ENCODE assay signal across 9 mouse cellular contexts in genomic region chr4:138119740-138120139, GRCm38 (mm10).
DNase-seq lines count a peak whose midpoint lies in the region; ATAC-seq and TF ChIP-seq lines count a peak whose summit lies in the region.
"Had no signal": no experiment of that assay in that cellular context is flagged by ENCODE, and none has a peak within 500 bp of the region (broad histone marks: within the 10 kb centered on the region; RNA-seq: fewer than 3 reads in every experiment).

No protein-coding gene starts in this region.

- DNase-seq in kidney, adult 9 months = peak; percentile 33
- no peak for DNase-seq in kidney, adult 11 months
- peak; percentile 45 to 58 for DNase-seq in cerebellum, adult 18-20 months
- DNase-seq in hindbrain, postnatal 0 days (ENCODE audit: low spot score) = peak; percentile 77
- DNase-seq in urinary bladder, adult 2 months (ENCODE audit: low spot score) = no peak
- no peak for DNase-seq in heart, embryonic 10.5 days (ENCODE audit: low spot score)

- H3K9ac ChIP-seq in hindbrain, postnatal 0 days (replicated peaks; ENCODE audit: low read length) = no peak overlapping the region
- H3K9ac ChIP-seq: heart, embryonic 15.5 days had no signal

- peak; percentile 78 for ATAC-seq in hindbrain, postnatal 0 days
- ATAC-seq in monocyte, adult 5-6 weeks (replicated peaks; ENCODE audit: insufficient number of reproducible peaks, low FRiP score, low TSS enrichment, poor library complexity, severe bottlenecking) = no peak

- no peaks in the 10 kb centered on the region for H3K9me3 ChIP-seq in E14TG2a.4 (ENCODE audit: low read length)
- H3K9me3 ChIP-seq in hindbrain, postnatal 0 days (ENCODE audit: low read length) = no peaks in the 10 kb centered on the region
- H3K9me3 ChIP-seq in heart, embryonic 10.5 days = no peaks in the 10 kb centered on the region
- H3K9me3 ChIP-seq: heart, embryonic 15.5 days had no signal

- no peaks in the 10 kb centered on the region for H3K27me3 ChIP-seq in E14TG2a.4 (ENCODE audit: insufficient read depth, low read length)
- H3K27me3 ChIP-seq in hindbrain, postnatal 0 days (ENCODE audit: insufficient read depth, low read length) = no peaks in the 10 kb centered on the region
- no peaks in the 10 kb centered on the region for H3K27me3 ChIP-seq in heart, embryonic 10.5 days (ENCODE audit: insufficient read depth, poor library complexity, severe bottlenecking)
- H3K27me3 ChIP-seq: heart, embryonic 15.5 days had no signal

- H3K4me1 ChIP-seq in E14TG2a.4 (replicated peaks; ENCODE audit: low read depth, low read length) = peaks cover 12% of the 10 kb centered on the region
- H3K4me1 ChIP-seq in hindbrain, postnatal 0 days (ENCODE audit: insufficient read depth, low read length) = 0 out of 2 replicates have a peak, but pooled peaks cover 7% of the 10 kb centered on the region
- peaks cover 6% of the 10 kb centered on the region; the same call in 1 of the 2 replicates for H3K4me1 ChIP-seq in heart, embryonic 10.5 days
- H3K4me1 ChIP-seq: heart, embryonic 15.5 days had no signal

- no peak overlapping the region for H3K4me2 ChIP-seq in hindbrain, postnatal 0 days (ENCODE audit: low read depth, low read length)
- H3K4me2 ChIP-seq: heart, embryonic 15.5 days had no signal

- H3K4me3 ChIP-seq in E14TG2a.4 (replicated peaks; ENCODE audit: low read length) = 0 out of 2 replicates have a peak overlapping the region, but pooled peaks have one; percentile 20
- no peak overlapping the region for H3K4me3 ChIP-seq in hindbrain, postnatal 0 days (ENCODE audit: low read length)
- H3K4me3 ChIP-seq in heart, embryonic 10.5 days = no peak overlapping the region
- H3K4me3 ChIP-seq: heart, embryonic 15.5 days had no signal

- H3K36me3 ChIP-seq in E14TG2a.4 (ENCODE audit: insufficient read depth, low read length) = peaks cover 26% of the 10 kb centered on the region
- H3K36me3 ChIP-seq in hindbrain, postnatal 0 days (ENCODE audit: insufficient read depth, low read length) = 0 out of 2 replicates have a peak, but pooled peaks cover 13% of the 10 kb centered on the region
- H3K36me3 ChIP-seq in heart, embryonic 10.5 days = peaks cover 57% of the 10 kb centered on the region

- 33% methylated on average over 10 of the region's 10 CpGs for WGBS in hindbrain, postnatal 0 days
- WGBS in heart, embryonic 10.5 days = 62% methylated on average over 10 of the region's 10 CpGs

- H3K27ac ChIP-seq in hindbrain, postnatal 0 days = peak overlapping the region; percentile 32; the same call in 1 of the 2 replicates
- no peak overlapping the region for H3K27ac ChIP-seq in heart, embryonic 10.5 days
- H3K27ac ChIP-seq: heart, embryonic 15.5 days had no signal

- TF ChIP-seq CTCF in E14TG2a.4 (conservative IDR thresholded peaks at IDR 0.05; ENCODE audit: low read length) = peak; percentile 35
- peak; percentile 78 for TF ChIP-seq CTCF in hindbrain, postnatal 0 days (IDR thresholded peaks at IDR 0.05; ENCODE audit: low read depth)

Comparison
In these comparisons a context has a peak if more than half of its experiments do, and no peak if none do; other contexts are left out.
1. DNase-seq: peak in kidney, adult 9 months (single experiment), cerebellum, adult 18-20 months (2 of 2) and hindbrain, postnatal 0 days (single experiment); none in kidney, adult 11 months (single experiment), urinary bladder, adult 2 months (single experiment) and heart, embryonic 10.5 days (single experiment).